Comparison of ENCODE assay signal across 14 mouse cellular contexts in genomic region chr5:114045134-114045533, GRCm38 (mm10). TPM values are rescaled to one million over a fixed set of nuclear protein-coding genes. Genes with fewer than 3 reads are reported as not detected.
A peak's percentile ranks its signal among the peaks of the same experiment; 100 is the strongest.
DNase-seq lines count a peak whose midpoint lies in the region; ATAC-seq and TF ChIP-seq lines count a peak whose summit lies in the region.
"Had no signal": no experiment of that assay in that cellular context is flagged by ENCODE, and none has a peak within 500 bp of the region (broad histone marks: within the 10 kb centered on the region; RNA-seq: fewer than 3 reads in every experiment).

No protein-coding gene starts in this region.

- WGBS in liver, postnatal 0 days (ENCODE audit: insufficient replicate concordance): 63% methylated on average over 1 of the region's 1 CpGs

- POLR2A ChIA-PET in Patski (lab: Charles Lee): no interaction called here

- H3K4me2 ChIP-seq in liver, postnatal 0 days (ENCODE audit: low read depth, low read length): no peak overlapping the region
- H3K4me2 ChIP-seq: embryonic facial prominence, embryonic 15.5 days; neural tube, embryonic 12.5 days had no signal

- CTCF ChIA-PET in Patski (lab: Charles Lee): interaction anchor here (1.0 to 6.1 kb wide), 7 partner anchors 8 to 91 kb away, joined by 3 to 44 read pairs (median 5); partner anchors contain the start of gene Alkbh2

- H3K36me3 ChIP-seq in liver, postnatal 0 days (replicated peaks; ENCODE audit: insufficient read depth, low read length): no peaks in the 10 kb centered on the region
- H3K36me3 ChIP-seq: embryonic facial prominence, embryonic 15.5 days had no signal

- H3K4me3 ChIP-seq in liver, postnatal 0 days (ENCODE audit: low read depth, low read length): no peak overlapping the region
- H3K4me3 ChIP-seq: embryonic facial prominence, embryonic 15.5 days; neural tube, embryonic 12.5 days had no signal

- no peaks in the 10 kb centered on the region for H3K4me1 ChIP-seq in liver, postnatal 0 days (ENCODE audit: insufficient read depth)
- H3K4me1 ChIP-seq: embryonic facial prominence, embryonic 15.5 days; neural tube, embryonic 12.5 days had no signal

- TF ChIP-seq EP300 in liver, postnatal 0 days (IDR thresholded peaks at IDR 0.05; ENCODE audit: low read depth): no peak

- in situ Hi-C loops in Patski (cut with MboI; ENCODE audit: low pct_unique_long_range_greater_than_20kb): loop anchor here (5.0 kb wide), 3 partner anchors 48 to 193 kb away; no protein-coding TSS in a partner anchor

- no peak overlapping the region for H3K9ac ChIP-seq in liver, postnatal 0 days (replicated peaks)
- H3K9ac ChIP-seq: embryonic facial prominence, embryonic 15.5 days; neural tube, embryonic 12.5 days had no signal

- H3K27me3 ChIP-seq in liver, postnatal 0 days (ENCODE audit: insufficient read depth, low read length): no peaks in the 10 kb centered on the region
- H3K27me3 ChIP-seq in Patski: no peaks in the 10 kb centered on the region
- H3K27me3 ChIP-seq: embryonic facial prominence, embryonic 15.5 days; neural tube, embryonic 12.5 days had no signal

- no peaks in the 10 kb centered on the region for H3K9me3 ChIP-seq in liver, postnatal 0 days (ENCODE audit: low read length)
- H3K9me3 ChIP-seq: embryonic facial prominence, embryonic 15.5 days; neural tube, embryonic 12.5 days had no signal

- TF ChIP-seq CTCF in liver, postnatal 0 days (IDR thresholded peaks at IDR 0.05; ENCODE audit: low read depth): peak; percentile 76
- TF ChIP-seq CTCF in Patski (IDR thresholded peaks at IDR 0.05): peak; percentile 69

- H3K27ac ChIP-seq in liver, postnatal 0 days (ENCODE audit: low read depth): no peak overlapping the region
- H3K27ac ChIP-seq: embryonic facial prominence, embryonic 15.5 days; neural tube, embryonic 12.5 days had no signal

- ATAC-seq in liver, postnatal 0 days: no peak
- ATAC-seq in Patski: no peak
- peak; percentile 49; the same call in 1 of the 2 replicates for ATAC-seq in megakaryocyte progenitor cell, adult 5-6 weeks (replicated peaks; ENCODE audit: poor library complexity)

- peak; percentile 16 for DNase-seq in heart, adult 8-10 months (ENCODE audit: low spot score)
- DNase-seq in heart, postnatal 4 days: no peak
- no peak for DNase-seq in liver, postnatal 0 days
- DNase-seq in liver (no peak), Patski (ENCODE audit: low read depth, low spot score) (no peak)
- DNase-seq in cerebellum, postnatal 25 days: no peak
- no peak for DNase-seq in layer of hippocampus, postnatal 14 days (ENCODE audit: low spot score in 2 of 2)
- DNase-seq: heart, postnatal 36 days; thymus, adult 2 months had no signal

RNA-seq across cellular contexts. Expression of gene Usp30, which starts 20.1 kb away (rescaled TPM):
- 10 to 100 TPM in 3 of 4 experiments, 1 to 10 TPM in 1; 9.6 to 13.2 (median 12.0) TPM for total RNA-seq in heart, adult 8-10 months (2022)
- total RNA-seq in heart, postnatal 4 days (2021): 10 to 100 TPM; 15.9 to 17.8 TPM
- 2.6 and 2.8 TPM in 2 replicates for polyA plus RNA-seq in liver, postnatal 0 days (2015; fragmentation: Nextera tagmentation; extraction: Ambion mirVana)
- polyA plus RNA-seq in Patski (2021): 36.2 TPM
- 4.4 and 7.7 TPM in 2 replicates for total RNA-seq in megakaryocyte progenitor cell, adult 5-6 weeks (2015)
- 5.0 and 8.6 TPM in 2 replicates for total RNA-seq in megakaryocyte progenitor cell, adult 5-6 weeks (2017)
- total RNA-seq in layer of hippocampus, postnatal 14 days (2021): 10 to 100 TPM; 31.3 to 34.7 TPM

RNA-seq across cellular contexts. Expression of gene Dao, which starts 41.6 kb away (rescaled TPM):
- total RNA-seq in heart, adult 8-10 months (2022): not detected
- total RNA-seq in heart, postnatal 4 days (2021): not detected
- polyA plus RNA-seq in liver, postnatal 0 days (2015; fragmentation: Nextera tagmentation; extraction: Ambion mirVana): not detected in 2 replicates
- 0.18 TPM for polyA plus RNA-seq in Patski (2021)
- total RNA-seq in megakaryocyte progenitor cell, adult 5-6 weeks (2015): not detected in 2 replicates
- not detected in 2 replicates for total RNA-seq in megakaryocyte progenitor cell, adult 5-6 weeks (2017)
- not detected for total RNA-seq in layer of hippocampus, postnatal 14 days (2021)
- total RNA-seq: heart, postnatal 36 days; left cerebral cortex, adult 18-20 months had no signal
- polyA plus RNA-seq: embryonic facial prominence, embryonic 15.5 days; lung, embryonic 16.5 days; neural tube, embryonic 12.5 days had no signal

RNA-seq across cellular contexts. Expression of gene Svop, which starts 46.2 kb away (rescaled TPM):
- total RNA-seq in heart, adult 8-10 months (2022): not detected
- total RNA-seq in heart, postnatal 4 days (2021): under 1 TPM in 1 of 2 experiments, not detected in 1; 0.20 TPM
- polyA plus RNA-seq in liver, postnatal 0 days (2015; fragmentation: Nextera tagmentation; extraction: Ambion mirVana): not detected in 2 replicates
- polyA plus RNA-seq in Patski (2021): 0.06 TPM
- total RNA-seq in megakaryocyte progenitor cell, adult 5-6 weeks (2015): not detected in 2 replicates
- not detected in 2 replicates for total RNA-seq in megakaryocyte progenitor cell, adult 5-6 weeks (2017)
- 100 to 1,000 TPM; 169 to 176 TPM for total RNA-seq in layer of hippocampus, postnatal 14 days (2021)
- total RNA-seq: heart, postnatal 36 days had no signal

RNA-seq across cellular contexts. Expression of gene Ssh1, which starts 51.4 kb away (rescaled TPM):
- total RNA-seq in heart, adult 8-10 months (2022): 10 to 100 TPM; 12.3 to 16.8 (median 13.4) TPM
- 10 to 100 TPM; 24.0 to 25.0 TPM for total RNA-seq in heart, postnatal 4 days (2021)
- polyA plus RNA-seq in liver, postnatal 0 days (2015; fragmentation: Nextera tagmentation; extraction: Ambion mirVana): 3.7 and 4.3 TPM in 2 replicates
- polyA plus RNA-seq in Patski (2021): 17.5 TPM
- total RNA-seq in megakaryocyte progenitor cell, adult 5-6 weeks (2015): 4.5 and 5.0 TPM in 2 replicates
- 3.3 and 4.2 TPM in 2 replicates for total RNA-seq in megakaryocyte progenitor cell, adult 5-6 weeks (2017)
- 10 to 100 TPM; 23.8 to 25.2 TPM for total RNA-seq in layer of hippocampus, postnatal 14 days (2021)

Comparison
In these comparisons a context has a peak if more than half of its experiments do, and no peak if none do; other contexts are left out.
1. RNA of gene Svop, which starts 46.2 kb away (total RNA-seq): 169 to 176 TPM in layer of hippocampus, postnatal 14 days; 0.20 TPM in heart, postnatal 4 days, not detected in heart, adult 8-10 months and not detected in megakaryocyte progenitor cell, adult 5-6 weeks; every median in the first group is over 100 times any median in the second.